Mouse (Mus musculus) CD4-positive, CD25-positive, alpha-beta regulatory T cell, adult 2 months (primary cell): ENCODE data around the gene Hmgcr.

Experiments used
- DNase-seq: peaks from one replicate; pipeline ENCODE4 v3.0.0-alpha.2; 2012; ENCODE audit warnings: low read depth, low spot score

The Hmgcr gene

DNA sequence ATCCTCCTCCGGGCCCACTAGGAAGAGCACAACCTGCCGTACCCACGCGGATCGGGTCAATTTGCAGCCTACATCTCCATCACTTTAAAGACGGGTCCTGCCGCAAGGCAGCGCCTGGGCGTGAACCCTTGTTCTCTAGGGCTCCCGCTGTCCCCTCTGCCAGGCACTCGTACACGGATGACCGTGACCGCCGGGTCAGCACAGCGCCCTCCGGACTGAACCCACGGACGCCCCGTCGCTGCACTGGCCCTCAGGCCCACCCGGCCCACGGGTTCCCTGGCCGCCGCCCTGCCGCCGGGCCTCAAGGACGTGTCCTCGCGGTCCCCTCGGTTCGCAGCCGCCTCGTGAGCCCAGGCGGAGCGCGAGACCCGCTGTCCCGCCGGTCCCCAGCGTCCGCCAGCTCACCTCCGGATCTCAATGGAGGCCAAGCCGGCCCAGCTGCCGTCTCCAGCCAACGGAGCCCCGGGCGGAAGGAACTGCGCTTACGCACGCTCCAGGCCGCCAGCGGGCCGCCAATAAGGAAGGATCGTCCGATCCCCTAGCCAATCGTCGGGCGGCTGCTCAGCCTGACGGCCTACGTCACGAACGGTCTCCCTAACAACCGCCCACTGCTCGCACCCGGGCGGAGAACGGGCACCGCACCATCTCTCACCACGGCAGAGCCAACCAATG is at the start of gene Hmgcr:
Gene Hmgcr, minus strand, starts transcription at position 531 of the 672 bp plus-strand sequence.
- DNase-seq, result peak; percentile 97

DNA sequence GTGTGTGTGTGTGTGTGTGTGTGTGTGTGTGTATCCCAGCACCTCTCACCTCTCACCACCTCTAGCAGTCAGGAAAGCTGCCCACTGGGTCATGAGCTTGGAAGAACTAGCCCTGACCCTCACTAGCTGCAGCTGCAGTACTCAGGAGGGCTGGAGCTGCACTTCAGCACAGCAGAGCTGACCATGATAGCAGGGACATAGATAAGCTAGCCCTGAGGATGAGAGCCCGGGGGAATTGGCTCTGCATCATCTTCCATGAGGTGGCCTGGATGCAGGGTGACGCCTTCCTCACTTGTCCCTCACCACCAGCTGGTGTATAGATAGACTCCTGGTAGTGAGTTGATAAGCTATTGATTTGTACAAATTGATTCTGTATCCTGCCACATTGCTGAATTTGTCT is 49.3 kb upstream of the Hmgcr start:
- DNase-seq, result no peak

DNA sequence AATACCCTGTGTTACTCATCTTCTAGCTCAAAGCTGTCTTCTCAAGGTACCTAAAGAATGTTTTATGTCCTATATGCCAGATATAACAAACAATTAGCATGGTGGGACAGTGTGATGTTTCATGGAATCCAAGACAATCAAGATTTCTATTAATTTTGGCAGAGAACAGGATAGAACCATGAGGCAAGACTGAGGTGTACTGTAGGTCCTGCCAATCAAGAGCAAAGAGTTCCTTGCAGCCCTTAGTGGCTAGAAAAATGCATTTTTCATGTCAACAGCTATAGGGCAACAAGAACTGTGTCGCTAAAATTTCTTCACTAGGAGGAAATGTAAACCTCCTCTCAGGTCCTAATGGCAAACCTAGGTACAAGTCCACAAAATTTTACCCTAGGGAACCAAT is 47.1 kb upstream of the Hmgcr start:
- no peak for DNase-seq

GRCm38 (mm10) chr13:96716311-96716710 is 45.6 kb upstream of the Hmgcr start:
- no peak for DNase-seq

DNA sequence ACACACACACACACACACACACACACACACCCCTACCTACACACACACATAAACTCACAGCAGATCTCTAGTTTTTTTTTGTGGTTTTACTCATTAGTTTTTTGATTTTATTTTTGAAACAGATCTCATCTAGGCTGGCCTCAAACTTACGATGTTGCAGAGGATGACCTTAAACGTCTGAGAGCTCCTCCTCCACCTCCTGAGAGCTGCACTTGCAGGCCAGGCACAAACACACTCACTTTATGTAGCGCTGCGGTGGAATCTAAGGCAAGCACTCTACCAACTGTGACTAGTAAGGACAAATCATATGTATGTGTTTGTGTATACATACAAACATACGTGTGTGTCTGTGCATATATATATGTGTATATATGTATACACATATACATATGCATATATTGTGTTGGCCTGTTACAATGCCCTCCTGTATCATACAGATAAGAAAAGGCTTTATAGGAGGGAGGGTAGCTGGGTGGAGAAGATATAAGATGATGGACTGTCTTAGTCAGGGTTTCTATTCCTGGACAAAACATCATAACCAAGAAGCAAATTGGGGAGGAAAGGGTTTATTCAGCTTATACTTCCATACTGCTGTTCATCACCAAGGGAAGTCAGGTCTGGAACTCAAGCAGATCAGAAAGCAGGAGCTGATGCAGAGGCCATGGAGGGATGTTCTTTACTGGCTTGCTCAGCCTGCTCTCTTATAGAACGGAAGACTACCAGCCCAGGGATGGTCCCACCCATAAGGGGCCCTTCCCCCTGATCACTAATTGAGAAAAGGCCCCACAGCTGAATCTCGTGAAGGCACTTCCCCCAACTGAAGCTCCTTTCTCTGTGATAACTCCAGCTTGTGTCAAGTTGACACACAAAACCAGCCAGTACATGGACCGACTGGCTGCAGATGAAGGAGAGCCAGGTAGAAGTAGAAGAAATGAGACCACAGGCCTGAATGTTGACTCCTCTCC is 38.8 kb upstream of the Hmgcr start:
- DNase-seq, result no peak

DNA sequence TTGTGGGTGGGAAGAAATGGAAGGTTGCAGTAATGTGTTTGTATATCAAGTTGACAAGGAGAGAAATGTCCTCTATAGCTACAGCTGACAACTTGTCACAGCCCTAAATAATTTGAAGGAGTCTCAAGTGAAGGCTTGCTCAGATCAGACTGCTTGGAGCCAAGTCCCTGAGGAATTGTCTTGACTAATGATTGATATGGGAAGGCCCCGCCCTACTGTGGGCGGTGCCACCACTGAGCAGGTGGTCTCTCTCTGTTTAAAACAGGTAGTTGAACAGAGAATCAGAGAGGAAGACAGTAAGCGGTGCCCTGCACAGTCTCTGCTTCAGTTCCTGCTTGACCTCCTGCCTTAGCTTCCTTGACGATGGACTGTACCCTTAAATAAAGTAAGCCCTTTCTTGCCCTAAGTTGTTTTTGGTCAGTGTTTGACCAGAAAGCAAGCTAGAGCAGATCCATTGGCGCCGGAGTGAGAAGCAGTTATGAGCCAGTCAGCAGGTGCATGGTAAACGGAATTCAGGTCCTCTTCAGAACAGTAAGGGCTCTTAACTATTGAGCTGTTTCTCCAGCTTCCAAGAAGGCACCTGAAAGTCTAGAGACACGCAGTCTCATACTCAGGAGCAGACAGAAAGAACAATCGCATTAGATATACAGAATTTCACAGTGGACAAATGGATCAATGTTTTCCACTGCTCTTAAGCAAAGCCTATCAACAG is 32.0 kb upstream of the Hmgcr start:
- no peak for DNase-seq

DNA sequence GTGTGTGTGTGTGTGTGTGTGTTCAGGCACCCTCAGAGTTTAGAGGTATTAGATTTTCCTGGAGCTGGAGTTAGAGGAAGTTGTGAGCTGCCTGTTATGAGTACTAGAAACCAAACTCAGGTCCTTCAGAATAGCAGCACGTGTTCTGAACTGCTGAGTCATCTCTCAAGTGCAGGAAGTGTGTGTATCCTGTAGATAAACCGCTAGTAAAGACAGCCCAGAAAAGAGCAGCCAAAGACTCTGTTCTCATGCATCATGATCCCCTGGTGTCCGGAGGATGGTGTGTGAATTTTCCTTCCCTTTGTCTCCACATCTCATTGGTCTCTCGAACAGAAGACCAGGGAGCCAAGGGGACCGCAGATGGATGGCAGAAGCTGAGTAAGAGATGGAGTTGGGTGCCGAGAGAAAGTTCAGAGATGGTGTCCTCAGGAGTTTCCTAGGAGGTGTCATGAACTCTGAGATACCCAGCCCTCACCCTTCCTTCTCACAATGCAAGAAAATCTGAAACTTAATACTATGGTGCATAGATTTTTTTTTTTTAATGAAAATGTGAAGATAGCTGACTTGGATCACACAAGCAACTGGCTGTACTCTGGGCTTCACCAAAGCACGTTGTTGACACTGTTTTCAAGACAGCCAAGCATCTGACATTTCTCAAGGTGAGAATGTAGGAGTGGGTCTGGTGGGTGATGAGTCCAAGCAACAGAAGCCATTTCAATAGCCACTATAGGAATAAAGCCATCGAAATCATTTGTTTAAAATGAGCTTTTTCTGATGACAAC is 27.3 kb upstream of the Hmgcr start:
- peak; percentile 66 for DNase-seq

DNA sequence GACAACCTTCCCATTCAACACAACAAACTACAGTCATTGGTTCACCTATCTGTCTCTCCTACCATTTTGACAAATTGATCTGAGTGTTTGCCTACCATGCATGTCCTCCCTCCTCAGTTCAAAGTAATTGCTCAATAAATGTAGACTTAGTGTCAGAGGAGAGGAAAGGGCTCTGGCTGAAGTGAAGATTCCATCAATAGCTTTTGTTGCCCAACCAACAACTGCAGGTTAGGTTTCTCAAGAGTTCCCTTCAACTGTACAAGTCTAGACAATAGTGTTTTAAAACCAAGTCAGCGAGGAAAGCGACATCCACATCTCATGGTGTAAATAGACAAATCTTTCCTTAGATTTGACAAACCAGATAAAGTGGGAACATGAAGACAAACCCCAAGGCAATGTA is 24.7 kb upstream of the Hmgcr start:
- DNase-seq, result no peak

GRCm38 (mm10) chr13:96689901-96690300 is 19.2 kb upstream of the Hmgcr start:
- DNase-seq, result no peak

DNA sequence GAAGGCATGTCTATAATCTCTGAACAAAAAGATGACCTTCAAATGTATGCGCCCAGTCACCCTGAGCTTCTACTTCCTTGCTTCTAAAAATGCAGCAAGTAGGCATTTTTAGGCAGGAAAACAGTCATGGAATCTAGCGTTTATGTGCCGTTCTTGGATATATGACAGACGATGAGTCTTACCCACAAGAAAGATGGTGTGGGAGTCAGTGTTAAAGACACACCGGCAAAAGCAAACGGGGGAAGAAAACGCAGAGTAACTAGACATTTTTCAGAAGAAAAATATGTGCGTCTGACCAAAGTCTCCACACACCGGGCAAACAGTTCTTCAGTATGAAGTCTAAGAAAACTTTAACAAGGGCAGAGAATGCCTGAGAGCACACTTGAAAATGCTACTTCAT is 16.5 kb upstream of the Hmgcr start:
- no peak for DNase-seq

GRCm38 (mm10) chr13:96684779-96685178 is 14.0 kb upstream of the Hmgcr start:
- no peak for DNase-seq

GRCm38 (mm10) chr13:96681088-96681620 is 10.4 kb upstream of the Hmgcr start:
- no peak for DNase-seq

DNA sequence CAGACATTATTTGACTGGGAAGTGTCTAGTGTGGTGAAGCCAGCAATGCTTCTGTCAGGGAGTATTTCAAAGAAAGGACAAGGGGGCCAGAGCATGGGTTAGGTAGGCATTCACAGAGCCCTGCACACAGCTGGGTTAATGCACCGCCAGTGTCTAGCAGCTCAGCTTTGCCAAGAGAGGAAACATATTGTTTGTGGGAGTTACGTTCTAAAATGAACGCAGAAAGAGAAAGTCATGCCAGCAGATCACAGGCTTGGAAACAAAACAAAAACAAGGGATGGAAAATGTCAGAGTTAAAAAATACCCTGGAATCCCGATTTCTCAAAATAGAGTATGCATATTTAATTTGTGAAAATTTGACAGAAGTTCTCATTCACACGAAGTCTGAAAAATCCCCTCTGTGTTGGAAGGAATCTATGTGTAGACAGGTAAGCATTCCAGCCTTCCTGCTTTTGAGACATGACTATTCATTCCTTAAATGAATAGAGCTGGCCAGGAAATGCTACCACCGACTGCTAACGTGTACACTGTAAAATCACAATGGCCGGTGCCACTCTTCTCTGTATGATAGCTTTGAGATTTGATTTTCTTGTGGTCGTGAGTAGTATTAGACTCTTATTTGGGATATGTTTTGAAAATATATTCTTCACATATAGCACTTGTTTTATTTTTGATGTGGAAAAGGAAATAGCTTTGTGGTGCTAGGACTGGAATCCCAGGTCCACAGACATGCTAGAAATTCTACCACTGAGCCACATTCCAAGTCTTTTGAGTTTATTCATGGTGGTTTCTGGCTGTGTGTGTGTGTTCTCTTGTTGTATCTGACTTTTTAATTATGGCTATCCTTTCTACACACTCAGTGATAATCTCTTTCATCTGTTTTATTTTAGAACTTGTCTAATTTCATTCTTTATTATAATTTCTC is 9.7 kb upstream of the Hmgcr start:
- no peak for DNase-seq

DNA sequence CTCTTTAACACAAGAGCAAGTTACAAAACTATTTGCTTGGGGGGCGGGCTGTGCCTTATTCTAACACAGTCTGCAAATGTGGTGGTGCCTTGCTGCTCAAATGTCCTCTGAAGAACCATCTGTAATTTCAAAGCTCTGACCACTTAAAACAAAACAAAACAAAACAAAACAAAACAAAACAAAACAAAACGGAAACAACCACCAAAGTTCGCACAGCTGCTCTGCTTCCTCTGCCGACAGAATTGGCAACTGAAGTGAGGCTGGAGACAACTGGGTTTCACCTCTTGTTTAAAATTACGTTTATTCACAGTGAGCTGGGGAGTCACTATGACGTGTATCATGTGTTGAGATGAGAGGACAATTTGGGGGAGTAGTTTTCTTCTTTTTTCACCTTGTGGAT is 7.9 kb upstream of the Hmgcr start:
- DNase-seq, result no peak

- DNase-seq, result peak; percentile 41
These were observed 6.3 kb upstream of the Hmgcr start for GRCm38 (mm10) chr13:96677071-96677470.

DNA sequence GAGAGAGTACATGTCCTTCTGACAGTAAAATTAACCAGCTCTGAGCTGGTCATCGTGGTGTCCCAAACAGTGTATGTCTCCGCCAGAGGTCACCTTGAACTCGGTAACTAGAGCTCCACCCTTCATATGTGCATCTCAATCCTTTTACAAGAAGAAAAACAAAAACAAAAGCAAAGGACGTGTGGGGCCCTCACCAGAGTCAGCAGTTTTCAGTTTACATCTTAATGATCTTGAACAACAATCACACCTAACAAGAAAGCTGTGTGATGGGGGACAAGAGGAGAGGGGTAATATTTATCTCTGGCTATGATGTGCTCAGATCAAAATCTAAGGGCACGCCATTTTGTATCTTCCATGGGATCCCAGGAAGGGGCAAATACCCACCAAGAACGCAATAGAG is 5.0 kb upstream of the Hmgcr start:
- DNase-seq, result no peak

DNA sequence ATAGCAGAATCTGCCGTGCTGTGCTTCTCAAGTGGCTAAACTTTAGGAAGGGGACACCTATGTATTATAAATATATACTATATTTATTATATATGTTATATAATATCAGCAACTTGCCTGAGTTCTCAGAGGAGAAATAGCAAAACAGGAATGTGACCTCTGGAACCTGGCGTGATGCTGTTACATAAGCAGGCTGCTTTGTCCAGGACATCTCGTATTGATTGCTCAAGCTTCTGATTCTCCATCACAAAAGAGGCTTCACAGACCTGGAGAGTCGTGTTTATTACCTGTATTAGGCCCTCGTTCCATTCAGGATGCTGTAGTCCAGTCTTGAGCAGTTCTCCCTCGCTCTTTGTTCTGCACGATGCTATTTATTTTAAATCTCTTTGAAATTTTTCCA is 3.1 kb upstream of the Hmgcr start:
- no peak for DNase-seq

DNA sequence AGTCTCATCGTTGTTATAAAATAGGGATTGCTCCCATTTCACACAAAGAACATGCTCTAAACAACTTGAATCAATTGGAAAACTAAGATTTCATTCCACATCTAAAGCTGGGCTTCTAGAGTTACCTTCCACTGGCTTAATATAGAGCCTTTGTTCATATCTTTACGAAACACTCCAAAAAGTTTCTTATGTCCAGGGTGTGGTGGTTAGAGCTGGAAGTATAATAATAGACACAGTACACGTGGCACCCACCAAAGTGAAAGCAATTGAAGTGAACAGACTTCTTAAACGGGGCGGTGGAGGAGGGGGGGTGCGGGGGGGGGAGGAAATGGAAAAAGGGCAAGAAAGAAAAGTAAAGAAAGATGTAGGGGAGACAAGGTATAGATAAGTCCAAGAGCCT is 1.5 kb upstream of the Hmgcr start:
- peak; percentile 57 for DNase-seq

GRCm38 (mm10) chr13:96671906-96672234 is 1.1 kb upstream of the Hmgcr start:
- peak; percentile 52 for DNase-seq
